Mouse (Mus musculus): ENCODE measurements at regions not wholly inside any gene's neighbourhood (a gene's known extent, or its start where the extent isn't known, plus 50 kb on each side); places are given as distances from the start of the nearest gene placed in this dataset.

GRCm38 (mm10) chr13:58700021-58700420, 89.3 kb upstream of the Slc28a3 start:
- no peak for TF ChIP-seq POLR2A (IDR thresholded peaks at IDR 0.05; ENCODE audit: insufficient read length, low read depth)
- TF ChIP-seq CEBPB (IDR thresholded peaks at IDR 0.05; ENCODE audit: insufficient read depth, poor library complexity, severe bottlenecking), result no peak
- no peak for TF ChIP-seq MYOG (IDR thresholded peaks at IDR 0.05; ENCODE audit: control insufficient read depth in 1 of 3, insufficient read depth in 1 of 3, insufficient read length in 2 of 3, low read depth in 2 of 3)
- TF ChIP-seq POLR2AphosphoS2 (IDR thresholded peaks at IDR 0.05; ENCODE audit: insufficient read length, low read depth), result no peak
- no peak for TF ChIP-seq MYOD1 (IDR thresholded peaks at IDR 0.05; ENCODE audit: control insufficient read depth in 1 of 3, insufficient read length in 2 of 3, low read depth in 2 of 3)
- TF ChIP-seq USF1 (IDR thresholded peaks at IDR 0.05; ENCODE audit: low read depth), result no peak
- no peak for TF ChIP-seq MAX (IDR thresholded peaks at IDR 0.05; ENCODE audit: low read depth)
- TF ChIP-seq TCF3 (IDR thresholded peaks at IDR 0.05; ENCODE audit: insufficient read length, low read depth), result no peak
- no peak for TF ChIP-seq TCF12 (IDR thresholded peaks at IDR 0.05; ENCODE audit: insufficient read depth, poor library complexity, severe bottlenecking)
- TF ChIP-seq E2F4 (IDR thresholded peaks at IDR 0.05; ENCODE audit: insufficient read depth), result no peak
- no peak for TF ChIP-seq SRF (IDR thresholded peaks at IDR 0.05; ENCODE audit: control insufficient read depth, insufficient read length, low read depth)
